Mouse (Mus musculus): ENCODE measurements at regions not wholly inside any gene's neighbourhood (a gene's known extent, or its start where the extent isn't known, plus 50 kb on each side); places are given as distances from the start of the nearest gene placed in this dataset.

DNA sequence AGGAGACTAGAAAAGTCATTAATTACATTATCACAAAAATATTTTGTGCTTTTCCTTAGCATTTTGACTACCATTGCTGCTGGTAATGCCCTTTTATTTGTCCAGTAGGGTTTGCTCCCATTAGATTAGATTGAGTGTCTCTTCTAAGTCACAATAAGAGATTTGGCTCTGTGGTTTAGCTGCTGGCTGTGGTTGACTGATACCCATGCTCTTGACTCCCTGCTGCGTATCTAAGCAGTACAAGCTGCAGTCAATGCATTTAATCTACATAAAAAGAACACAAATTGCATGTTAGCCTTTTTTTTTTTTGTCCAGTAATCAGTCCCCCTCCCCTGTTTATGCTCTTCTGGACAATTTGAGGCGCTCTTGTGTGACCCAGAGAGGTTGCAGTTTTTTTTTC lies 133.0 kb upstream of the Rai2 start:
- Histone ChIP-seq H3K9ac (no peak overlapping the region), H3K36me3 (replicated peaks; ENCODE audit: control insufficient read depth, insufficient read depth) (no peaks in the 10 kb centered on the region), H3K27ac (no peak overlapping the region), H3K4me1 (replicated peaks; ENCODE audit: control insufficient read depth, insufficient read depth, low read length) (no peaks in the 10 kb centered on the region), H3K4me2 (replicated peaks) (no peak overlapping the region), H3K27me3 (ENCODE audit: control insufficient read depth, insufficient read depth, low read length) (peaks cover 11% of the 10 kb centered on the region), H3K9me3 (ENCODE audit: control insufficient read depth, low read length) (no peaks in the 10 kb centered on the region), H3K4me3 (replicated peaks; ENCODE audit: low read length) (no peak overlapping the region)
- ATAC-seq (ENCODE audit: low FRiP score) (no peak), DNase-seq (ENCODE audit: low spot score) (no peak)
- 58% methylated on average over 2 of the region's 2 CpGs for WGBS

DNA sequence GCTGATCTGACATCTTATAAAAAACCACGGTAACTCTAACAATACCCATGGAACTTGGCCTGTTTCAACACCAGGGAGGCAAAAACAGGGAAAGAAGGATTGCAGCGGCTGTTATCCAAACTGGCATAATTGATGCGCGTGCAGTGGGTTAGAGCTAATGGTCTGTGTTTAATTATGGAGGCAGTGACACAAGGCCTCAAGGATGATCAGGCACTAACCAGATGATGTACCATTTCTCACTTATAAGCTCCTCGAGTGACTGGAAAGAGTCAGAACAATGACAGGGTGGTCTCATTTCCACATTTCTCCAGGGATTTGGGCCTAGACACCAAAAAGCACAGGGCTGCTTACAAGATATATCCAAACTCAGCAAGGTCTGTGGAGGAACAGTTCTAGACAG lies 83.0 kb upstream of the Rai2 start:
- H3K27me3 ChIP-seq (ENCODE audit: control insufficient read depth, insufficient read depth, low read length), result peaks cover 6% of the 10 kb centered on the region; the same call in 1 of the 2 replicates
- H3K4me2 ChIP-seq (replicated peaks), result no peak overlapping the region
- no peak for ATAC-seq (ENCODE audit: low FRiP score)
- no peak overlapping the region for H3K27ac ChIP-seq
- H3K4me3 ChIP-seq (replicated peaks; ENCODE audit: low read length), result no peak overlapping the region
- no peaks in the 10 kb centered on the region for H3K4me1 ChIP-seq (replicated peaks; ENCODE audit: control insufficient read depth, insufficient read depth, low read length)
- H3K9ac ChIP-seq, result no peak overlapping the region
- H3K9me3 ChIP-seq (ENCODE audit: control insufficient read depth, low read length), result no peaks in the 10 kb centered on the region
- 47% methylated on average over 5 of the region's 5 CpGs for WGBS
- H3K36me3 ChIP-seq (replicated peaks; ENCODE audit: control insufficient read depth, insufficient read depth), result no peaks in the 10 kb centered on the region
- no peak for DNase-seq (ENCODE audit: low spot score)

DNA sequence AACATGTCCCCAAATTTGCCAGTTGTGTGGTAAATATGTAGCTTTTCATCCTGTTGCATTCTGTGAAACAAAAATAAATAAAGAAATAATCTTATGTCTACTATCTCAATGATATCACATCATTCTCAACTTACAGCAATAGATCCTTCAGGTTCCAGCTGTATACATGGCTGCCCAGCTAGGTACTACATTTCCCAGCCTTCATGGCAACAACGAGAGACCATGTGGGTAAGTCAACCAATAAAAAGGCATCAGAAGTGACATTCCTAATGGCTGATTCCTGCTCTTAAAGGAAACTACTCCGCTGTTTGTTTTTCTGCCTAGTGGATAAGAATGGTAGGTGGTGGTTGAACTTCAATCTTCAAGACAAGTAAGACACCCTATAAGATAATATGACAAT lies 82.5 kb upstream of the Rai2 start:
- H3K4me2 ChIP-seq (replicated peaks), result no peak overlapping the region
- no peak overlapping the region for H3K9ac ChIP-seq
- no peaks in the 10 kb centered on the region for H3K36me3 ChIP-seq (replicated peaks; ENCODE audit: control insufficient read depth, insufficient read depth)
- H3K27me3 ChIP-seq (ENCODE audit: control insufficient read depth, insufficient read depth, low read length), result peaks cover 6% of the 10 kb centered on the region; the same call in 1 of the 2 replicates
- no peak overlapping the region for H3K27ac ChIP-seq
- H3K4me1 ChIP-seq (replicated peaks; ENCODE audit: control insufficient read depth, insufficient read depth, low read length), result no peaks in the 10 kb centered on the region
- no peaks in the 10 kb centered on the region for H3K9me3 ChIP-seq (ENCODE audit: control insufficient read depth, low read length)
- WGBS, result 72% methylated on average over 2 of the region's 2 CpGs
- H3K4me3 ChIP-seq (replicated peaks; ENCODE audit: low read length), result no peak overlapping the region
- DNase-seq (ENCODE audit: low spot score) (peak; percentile 57), ATAC-seq (ENCODE audit: low FRiP score) (peak; percentile 87; the same call in 1 of the 2 replicates)

- WGBS, result 45% methylated on average over 9 of the region's 9 CpGs
- Histone ChIP-seq H3K27me3 (ENCODE audit: control insufficient read depth, insufficient read depth, low read length) (peaks cover 6% of the 10 kb centered on the region; the same call in 1 of the 2 replicates), H3K9ac (no peak overlapping the region), H3K36me3 (replicated peaks; ENCODE audit: control insufficient read depth, insufficient read depth) (no peaks in the 10 kb centered on the region), H3K4me1 (replicated peaks; ENCODE audit: control insufficient read depth, insufficient read depth, low read length) (no peaks in the 10 kb centered on the region), H3K4me3 (replicated peaks; ENCODE audit: low read length) (no peak overlapping the region), H3K27ac (no peak overlapping the region), H3K9me3 (ENCODE audit: control insufficient read depth, low read length) (no peaks in the 10 kb centered on the region), H3K4me2 (replicated peaks) (no peak overlapping the region; the same call in 1 of the 2 replicates)
- DNase-seq (ENCODE audit: low spot score), result no peak
- no peak for ATAC-seq (ENCODE audit: low FRiP score)
Observed at GRCm38 (mm10) chrX:161635678-161636077, 81.2 kb upstream of the Rai2 start.

- H3K9me3 ChIP-seq (ENCODE audit: control insufficient read depth, low read length), result no peaks in the 10 kb centered on the region
Observed at GRCm38 (mm10) chrX:161653106-161653505, 63.8 kb upstream of the Rai2 start.

GRCm38 (mm10) chrX:161660106-161660505 lies 56.8 kb upstream of the Rai2 start:
- Histone ChIP-seq H3K4me3 (replicated peaks; ENCODE audit: low read length) (no peak overlapping the region), H3K9me3 (ENCODE audit: control insufficient read depth, low read length) (no peaks in the 10 kb centered on the region), H3K4me2 (replicated peaks) (no peak overlapping the region), H3K9ac (no peak overlapping the region), H3K27me3 (ENCODE audit: control insufficient read depth, insufficient read depth, low read length) (peaks cover 37% of the 10 kb centered on the region), H3K4me1 (replicated peaks; ENCODE audit: control insufficient read depth, insufficient read depth, low read length) (no peaks in the 10 kb centered on the region), H3K36me3 (replicated peaks; ENCODE audit: control insufficient read depth, insufficient read depth) (no peaks in the 10 kb centered on the region), H3K27ac (no peak overlapping the region)
- WGBS, result 83% methylated on average over 3 of the region's 3 CpGs
- DNase-seq (ENCODE audit: low spot score), result no peak
- no peak for ATAC-seq (ENCODE audit: low FRiP score)

More at GRCm38 (mm10) chrX:161653106-161653505, 63.8 kb upstream of the Rai2 start:
- ATAC-seq (ENCODE audit: low FRiP score), result no peak
- Histone ChIP-seq H3K9ac (no peak overlapping the region), H3K36me3 (replicated peaks; ENCODE audit: control insufficient read depth, insufficient read depth) (no peaks in the 10 kb centered on the region), H3K27me3 (ENCODE audit: control insufficient read depth, insufficient read depth, low read length) (peaks cover 23% of the 10 kb centered on the region; the same call in 1 of the 2 replicates), H3K4me3 (replicated peaks; ENCODE audit: low read length) (no peak overlapping the region), H3K4me2 (replicated peaks) (no peak overlapping the region), H3K27ac (no peak overlapping the region), H3K4me1 (replicated peaks; ENCODE audit: control insufficient read depth, insufficient read depth, low read length) (no peaks in the 10 kb centered on the region)
- WGBS, result 70% methylated on average over 2 of the region's 2 CpGs
- no peak for DNase-seq (ENCODE audit: low spot score)

DNA sequence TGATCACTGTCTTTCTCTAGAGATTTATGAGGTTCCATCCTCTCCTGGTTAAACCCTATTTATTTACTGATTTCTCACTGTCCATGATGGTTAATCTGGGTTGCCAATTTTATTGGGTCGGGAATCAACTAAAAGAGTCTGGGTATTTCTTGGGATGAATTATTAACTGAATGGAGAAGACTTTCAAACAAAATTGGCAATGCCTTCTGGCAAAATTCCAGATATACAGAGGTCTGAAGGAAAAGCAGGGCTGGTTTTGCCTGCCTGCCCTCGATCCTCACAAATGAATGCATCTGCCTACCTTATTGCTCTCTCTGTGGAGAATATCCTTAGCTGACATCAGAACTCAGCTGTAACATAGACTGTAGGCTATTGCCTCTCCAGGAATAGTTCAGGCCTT lies 54.9 kb upstream of the Rai2 start:
- Histone ChIP-seq H3K4me3 (replicated peaks; ENCODE audit: low read length) (no peak overlapping the region), H3K9ac (no peak overlapping the region), H3K4me1 (replicated peaks; ENCODE audit: control insufficient read depth, insufficient read depth, low read length) (no peaks in the 10 kb centered on the region), H3K27me3 (ENCODE audit: control insufficient read depth, insufficient read depth, low read length) (peaks cover 39% of the 10 kb centered on the region), H3K4me2 (replicated peaks) (no peak overlapping the region), H3K27ac (no peak overlapping the region), H3K36me3 (replicated peaks; ENCODE audit: control insufficient read depth, insufficient read depth) (no peaks in the 10 kb centered on the region), H3K9me3 (ENCODE audit: control insufficient read depth, low read length) (no peaks in the 10 kb centered on the region)
- DNase-seq (ENCODE audit: low spot score), result no peak
- ATAC-seq (ENCODE audit: low FRiP score), result no peak
- WGBS, result 82% methylated on average over 2 of the region's 2 CpGs

Measured in hindbrain, embryonic 14.5 days (tissue).